Mouse (Mus musculus) cerebellum, postnatal 25 days (tissue): ENCODE data around the gene Dnaic1.

Experiments used
- DNase-seq, 2 experiments: peaks; one replicate each; pipeline ENCODE4 v3.0.0; 2021; ENCODE audit warnings: mixed read lengths in 2 of 2

Gene Dnaic1

DNA sequence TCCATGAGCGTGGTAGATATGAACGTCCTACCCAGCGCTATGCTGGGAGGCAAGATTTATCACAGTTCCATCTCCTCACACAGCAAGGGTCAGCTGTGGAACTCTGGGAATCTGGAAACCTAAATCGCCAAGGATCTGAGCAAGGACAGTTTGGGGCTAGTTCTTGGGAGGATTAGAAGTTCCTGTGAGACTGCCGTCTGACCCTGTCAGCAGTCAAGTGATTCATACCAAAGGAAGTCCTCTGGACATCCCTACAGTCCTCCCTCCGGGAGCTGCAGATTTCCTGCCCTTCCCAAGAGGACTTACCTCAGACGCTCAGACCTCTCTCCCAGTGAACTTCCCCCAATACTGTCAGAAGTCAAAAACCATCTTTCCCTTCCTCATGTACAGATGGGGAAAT, 66.8 kb downstream of the Dnaic1 start:
- DNase-seq: no peak

DNA sequence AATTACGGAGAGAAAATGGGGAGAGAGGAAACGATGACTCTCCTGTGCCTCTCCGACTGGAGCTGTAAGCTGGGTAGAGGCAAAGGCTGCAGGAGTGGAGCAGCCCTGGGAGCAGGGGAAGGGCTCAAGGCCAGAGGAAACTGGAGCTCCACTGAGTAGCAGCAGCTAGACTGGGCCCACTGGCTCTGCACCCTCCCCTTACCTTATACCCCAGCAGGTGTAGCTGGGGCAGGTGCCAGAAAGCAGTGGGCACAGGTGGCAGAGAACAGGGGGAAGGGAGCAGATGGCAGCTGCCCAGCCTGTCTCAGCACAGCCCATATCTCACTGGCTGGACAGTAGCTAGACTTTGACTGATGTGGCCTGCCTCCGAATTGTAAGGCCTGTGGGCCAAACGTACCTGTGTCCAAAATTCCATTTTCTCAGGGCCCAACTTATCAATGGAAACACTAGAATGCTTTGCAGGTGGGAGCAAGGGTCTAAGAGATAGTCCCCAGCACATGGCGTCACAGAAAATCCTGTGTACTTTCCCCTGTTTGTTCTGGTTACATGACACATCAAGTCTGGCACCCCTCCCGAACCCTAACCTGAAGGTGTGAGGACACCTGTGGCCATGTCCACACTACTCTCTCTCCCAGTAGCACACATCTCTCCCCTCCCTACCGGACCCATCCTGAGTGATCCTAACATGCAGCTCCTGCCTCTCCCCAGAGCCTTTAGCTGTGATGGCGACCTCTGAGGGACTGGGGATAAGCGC, 67.5 kb downstream of the Dnaic1 start:
- DNase-seq: peak; percentile 79 to 86

DNA sequence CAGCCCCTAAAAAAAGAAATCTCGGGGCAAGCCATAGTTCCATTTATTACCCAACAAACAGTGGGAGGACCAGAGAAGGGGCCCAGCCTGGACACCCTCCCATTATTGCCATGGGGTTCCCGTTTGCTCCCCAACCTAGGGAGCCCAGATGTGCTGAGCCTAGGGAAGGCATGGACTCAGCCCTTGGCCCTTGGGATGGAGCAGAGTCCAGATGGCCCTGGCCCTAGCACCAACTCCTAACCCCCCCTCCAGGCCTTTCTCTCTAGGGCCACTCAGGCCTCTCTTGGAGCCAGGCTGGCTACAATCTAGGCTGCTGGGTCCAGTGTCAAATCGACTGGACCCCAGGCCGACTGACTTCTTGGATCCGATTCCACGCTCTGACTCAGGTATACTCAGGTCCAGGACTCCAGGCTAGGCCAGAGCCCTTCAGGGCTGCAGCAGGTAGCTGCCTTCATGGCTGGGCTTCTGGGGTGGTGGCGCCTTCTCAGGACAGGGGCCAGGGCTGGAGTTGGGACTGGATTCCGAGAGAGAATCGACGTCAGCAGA, 68.7 kb downstream of the Dnaic1 start:
- DNase-seq: peak in 1 of 2 experiments; percentile 41

DNA sequence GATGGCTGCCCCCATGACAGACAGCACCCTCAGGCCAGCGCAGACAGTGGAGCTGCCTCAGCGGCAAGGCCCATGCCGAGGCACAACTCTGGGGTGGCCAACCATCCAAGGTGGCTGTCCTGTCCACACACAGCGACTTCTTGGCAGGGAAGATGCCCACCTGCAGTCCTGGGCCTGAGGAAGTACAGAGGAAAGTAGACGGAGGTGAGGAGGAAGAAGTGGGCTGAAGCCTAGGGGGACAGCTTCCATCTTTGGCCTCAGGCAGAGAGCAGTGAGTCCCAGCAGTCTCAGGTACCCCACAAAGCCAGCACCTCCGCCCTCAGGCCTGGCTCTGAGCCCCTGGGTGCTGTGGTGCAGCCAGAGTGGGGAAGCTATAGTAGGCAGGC, 69.2 kb downstream of the Dnaic1 start:
- DNase-seq: peak in 1 of 2 experiments; percentile 47

DNA sequence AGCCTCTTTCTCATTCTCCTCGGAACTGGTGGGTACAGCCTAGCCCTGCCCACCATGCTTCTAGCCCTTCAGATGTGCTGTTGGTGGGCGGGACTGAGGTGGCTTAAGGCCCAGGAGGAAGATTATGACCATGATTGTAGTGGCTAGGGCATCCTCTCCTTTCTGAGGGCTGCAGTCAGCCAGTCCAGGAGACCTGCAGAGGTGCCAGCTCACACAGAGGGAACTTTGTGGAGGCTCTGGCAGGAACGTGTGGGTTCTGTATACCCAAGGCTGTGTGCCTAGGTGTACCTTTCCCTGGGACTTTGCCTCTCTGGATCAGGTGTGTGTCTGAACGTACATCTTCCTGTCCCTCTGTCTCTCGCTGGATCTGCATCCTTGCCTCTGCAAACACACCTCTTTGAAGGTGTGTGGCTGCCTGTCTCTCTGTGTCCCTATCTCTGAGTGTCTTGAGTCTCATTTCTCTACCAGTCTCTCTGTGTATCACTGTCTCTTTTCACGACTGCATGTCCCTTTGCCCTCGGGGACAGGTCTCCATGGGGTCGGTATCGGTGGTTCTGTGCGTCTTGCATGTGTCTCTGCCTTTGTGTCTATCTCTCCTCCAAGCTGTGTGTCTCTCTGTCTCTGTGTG, 69.8 kb downstream of the Dnaic1 start:
- DNase-seq: peak; percentile 59 to 71

GRCm38 (mm10) chr4:41639913-41640507, 70.4 kb downstream of the Dnaic1 start, which contains the start of gene Enho:
Enho (minus strand) TSS chr4:41640324.
- DNase-seq: peak; percentile 99

- DNase-seq: no peak
Observed at GRCm38 (mm10) chr4:41641199-41641822, 71.7 kb downstream of the Dnaic1 start.

- DNase-seq: peak; percentile 58 to 73
Observed at GRCm38 (mm10) chr4:41645488-41645887, 75.9 kb downstream of the Dnaic1 start.

DNA sequence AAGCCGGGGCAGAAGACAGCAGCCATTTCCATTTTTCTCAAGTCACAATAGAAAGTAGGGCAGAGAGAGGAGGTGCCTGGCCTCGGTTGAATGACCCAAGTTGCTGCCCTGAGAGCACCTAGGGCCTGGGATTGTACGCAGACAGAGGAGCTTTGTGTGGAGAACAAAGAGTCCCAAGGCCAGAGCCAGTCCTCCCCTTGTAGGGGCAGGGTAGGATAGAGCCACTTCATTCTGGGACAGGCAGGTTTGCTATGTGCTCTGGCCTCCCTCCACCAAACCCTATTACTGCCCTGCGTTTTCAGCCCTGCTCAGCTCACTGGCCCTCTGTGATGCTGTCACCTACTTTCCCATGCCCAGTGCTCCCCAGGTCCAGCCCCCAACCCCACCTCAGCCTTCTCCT, 78.6 kb downstream of the Dnaic1 start:
- DNase-seq: no peak

DNA sequence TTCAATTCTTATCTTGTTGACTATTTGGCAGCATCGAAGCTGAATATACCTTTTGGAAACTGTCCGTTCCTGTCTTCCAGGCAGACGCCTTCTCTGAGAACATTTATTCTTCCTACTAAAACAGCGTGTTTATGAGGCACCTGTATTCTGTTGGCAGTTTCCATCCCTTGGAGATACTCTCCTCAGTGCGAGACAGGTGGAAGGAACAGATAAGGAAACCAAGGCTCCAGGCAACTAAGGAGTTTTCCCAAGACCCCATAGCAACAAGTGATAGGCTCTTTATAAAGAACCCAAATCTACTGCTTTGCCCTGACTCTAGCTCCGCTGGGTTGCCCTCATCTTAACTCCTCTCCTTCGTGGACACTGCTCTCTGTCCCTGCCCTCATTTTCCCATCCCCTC, 79.1 kb downstream of the Dnaic1 start:
- no peak for DNase-seq

- peak; percentile 88 to 92 for DNase-seq
Observed at GRCm38 (mm10) chr4:41653296-41653695, 83.7 kb downstream of the Dnaic1 start.

DNA sequence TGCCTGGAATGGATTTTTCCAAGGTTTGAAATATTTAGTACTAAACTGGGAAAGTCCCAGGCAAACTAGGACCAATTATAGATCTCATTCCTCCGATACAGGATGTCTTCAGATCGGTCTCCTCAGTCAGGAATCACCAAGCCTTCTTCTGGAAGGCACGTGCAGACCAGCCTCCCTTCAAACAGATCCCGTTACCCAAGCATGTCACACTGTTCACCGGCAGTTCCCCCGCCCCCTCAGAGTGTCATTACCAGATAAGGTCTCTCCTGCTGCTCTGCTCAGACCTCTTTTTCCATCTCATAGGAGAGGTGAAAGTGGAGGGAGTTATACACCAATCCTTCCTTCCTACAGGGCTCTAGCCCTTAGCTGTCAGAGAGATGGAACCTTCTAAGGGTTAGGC, 84.2 kb downstream of the Dnaic1 start:
- DNase-seq: no peak

GRCm38 (mm10) chr4:41654217-41654616, 84.6 kb downstream of the Dnaic1 start:
- DNase-seq: peak; percentile 83 to 88

DNA sequence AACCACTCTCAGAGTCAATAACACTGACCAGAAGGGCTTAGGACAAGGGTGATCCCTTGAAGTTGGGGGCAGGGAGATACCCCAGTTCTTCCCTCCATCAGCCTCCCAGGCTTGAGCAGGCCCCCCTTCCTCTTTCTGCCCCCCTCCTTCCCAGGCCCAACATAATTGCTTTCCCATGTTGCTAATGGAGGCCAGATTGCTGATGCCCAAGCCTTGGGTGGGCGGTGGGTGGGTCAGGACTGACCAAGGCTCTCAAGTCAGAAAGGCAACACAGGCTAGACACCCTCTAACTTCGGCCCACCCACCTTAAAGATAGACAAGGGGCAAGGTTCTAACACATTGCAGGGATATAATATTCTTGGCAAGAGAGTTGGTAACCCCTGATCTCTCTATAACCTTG, 86.0 kb downstream of the Dnaic1 start:
- DNase-seq: no peak

DNA sequence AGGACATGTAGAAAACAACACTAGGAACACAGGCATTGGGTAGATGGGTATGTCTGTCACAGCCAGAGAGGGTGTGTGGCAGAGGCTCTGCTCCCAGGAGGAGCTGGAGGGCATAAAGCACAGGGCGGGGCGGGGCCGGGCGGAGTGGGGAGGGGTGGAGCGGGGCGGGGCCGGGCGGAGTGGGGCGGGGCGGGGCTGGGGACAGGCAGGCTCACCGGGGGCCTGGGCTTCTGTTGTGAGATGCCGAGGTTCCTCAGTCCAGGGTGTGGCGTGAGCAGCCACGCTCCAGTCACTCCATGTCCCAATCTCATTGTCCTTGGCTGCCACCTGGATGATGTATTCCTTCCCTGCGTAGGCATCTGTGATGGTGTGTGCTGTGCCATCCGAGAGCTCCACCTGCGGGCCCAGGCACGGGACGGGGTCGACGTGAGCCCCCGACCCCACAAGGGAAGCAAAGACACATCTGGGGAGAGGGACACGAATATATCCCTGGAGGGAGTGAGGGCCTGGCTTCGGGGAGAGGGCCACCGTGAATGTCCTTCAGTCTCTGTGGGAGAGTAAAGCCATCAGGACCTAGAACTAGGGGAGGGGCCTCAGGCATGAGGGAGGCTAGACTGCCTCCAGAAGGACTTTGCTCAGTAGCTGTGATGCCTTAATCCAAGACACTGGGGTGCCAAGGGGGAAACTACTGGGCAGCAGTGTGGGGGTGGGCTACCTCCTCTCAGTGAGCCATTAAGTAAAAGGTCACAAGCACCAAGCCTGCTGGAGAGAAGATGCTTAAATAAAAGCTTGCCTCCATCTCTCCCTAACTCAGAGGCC, 89.2 kb downstream of the Dnaic1 start:
- DNase-seq: no peak

DNA sequence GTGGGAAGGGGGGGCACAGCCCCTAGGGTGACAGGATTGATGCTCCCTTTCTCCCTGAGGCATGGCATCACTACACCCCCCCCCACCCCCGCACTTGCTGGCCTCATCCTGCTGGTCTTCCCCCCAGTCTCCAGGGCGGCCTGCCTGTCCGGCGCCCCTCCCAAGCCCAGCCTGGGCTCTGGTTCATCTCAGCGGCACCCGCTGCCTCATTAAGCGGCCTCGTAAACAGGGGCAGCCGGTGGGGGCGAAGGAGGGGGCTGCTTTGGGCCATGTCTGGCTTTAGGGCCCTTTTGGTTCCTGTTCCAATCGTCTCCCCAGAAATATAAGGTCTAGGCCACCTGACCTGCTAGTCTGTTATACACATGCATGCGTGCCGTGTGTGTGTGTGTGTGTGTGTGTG, 90.0 kb downstream of the Dnaic1 start:
- DNase-seq: no peak

DNA sequence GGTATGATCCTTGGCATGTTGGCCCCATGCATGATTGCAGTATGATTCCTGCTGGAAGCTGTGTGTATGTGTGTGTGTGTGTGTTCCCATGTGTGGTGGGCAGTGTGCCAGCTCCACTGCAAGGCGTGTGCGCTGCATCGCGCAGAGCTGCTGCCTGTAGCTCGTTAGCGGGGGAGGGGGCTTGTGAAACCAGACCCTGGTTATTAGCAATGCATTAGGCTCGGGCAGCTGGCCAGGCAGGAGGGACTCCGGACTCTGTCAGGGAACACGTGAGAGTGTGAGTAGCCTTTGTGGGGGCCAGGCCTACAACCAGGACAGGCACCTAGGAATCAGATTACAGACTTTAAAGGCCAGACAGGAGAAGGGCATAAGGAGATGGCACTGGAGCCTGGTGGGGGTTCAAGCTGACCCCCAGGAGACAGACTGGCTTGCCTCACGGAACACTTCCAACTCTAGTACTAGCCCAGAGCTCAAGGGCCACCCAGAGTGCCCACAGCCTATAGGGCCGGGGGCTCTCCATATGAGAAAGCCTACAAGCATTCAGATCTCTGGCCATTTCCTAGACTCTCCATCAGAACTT, 91.4 kb downstream of the Dnaic1 start:
- DNase-seq: peak in 1 of 2 experiments; percentile 48

- DNase-seq: no peak
Observed at GRCm38 (mm10) chr4:41662723-41663122, 93.1 kb downstream of the Dnaic1 start.

GRCm38 (mm10) chr4:41663614-41664013, 94.0 kb downstream of the Dnaic1 start:
- DNase-seq: no peak

DNA sequence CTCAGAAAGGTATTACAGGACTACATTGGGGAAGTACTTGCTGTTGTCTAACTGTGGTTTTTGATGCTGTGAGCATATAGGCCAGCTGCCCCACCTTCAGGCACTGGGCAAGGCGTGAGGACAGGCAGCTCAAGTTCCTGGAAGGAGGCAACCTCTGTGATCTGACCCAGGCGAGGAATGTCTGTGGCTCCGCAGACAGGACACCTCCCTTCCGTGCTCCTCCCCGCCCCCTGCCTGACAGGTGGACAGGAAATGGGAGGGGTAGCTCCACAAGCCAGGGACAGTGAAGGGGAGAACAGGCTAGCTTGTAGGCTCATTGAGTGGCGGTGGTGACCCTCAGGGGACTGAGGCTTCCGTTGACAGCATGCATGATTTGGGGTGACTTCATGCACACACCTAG, 95.0 kb downstream of the Dnaic1 start:
- DNase-seq: no peak

GRCm38 (mm10) chr4:41665009-41665675, 95.6 kb downstream of the Dnaic1 start:
- no peak for DNase-seq
